Mouse (Mus musculus) inflammation-experienced regulatory T-cells, adult 16 weeks (primary cell): ENCODE results near the gene Ldhc. TPM values are rescaled to one million over a fixed set of nuclear protein-coding genes. Genes with fewer than 3 reads are reported as not detected.

Source experiments
- polyA plus RNA-seq: library from polyadenylated mRNA; unstranded; fragments of 100-300 nt; shearing (Covaris generic); gene quantifications from one replicate; pipeline ENCODE4 v1.2.1, GENCODE M21; 2017

Gene Ldhc
- not detected for polyA plus RNA-seq

GRCm38 (mm10) chr7:46860996-46861395 lies at the start of gene Ldhc:
Ldhc (plus strand) TSS chr7:46861203.

GRCm38 (mm10) chr7:46840787-46841525 lies 20.0 kb upstream of the Ldhc start, which contains the start of gene Ldha:
Ldha (plus strand) TSS chr7:46841475.

GRCm38 (mm10) chr7:46919551-46920176 lies 58.7 kb downstream of the Ldhc start, which contains the start of gene Tsg101:
Tsg101 (minus strand) TSS chr7:46919969.

Other genes with a start within 250 kb of the Ldhc start
- 22.1 TPM for gene Sergef, start 221.4 kb upstream of the Ldhc start, polyA plus RNA-seq
- gene Tph1, start 188.7 kb upstream of the Ldhc start, polyA plus RNA-seq, result not detected
- gene Saal1, start 150.5 kb upstream of the Ldhc start, polyA plus RNA-seq, result 23.4 TPM
- gene Saa3, start 145.5 kb upstream of the Ldhc start, polyA plus RNA-seq, result not detected
- not detected for gene Saa4, start 128.6 kb upstream of the Ldhc start, polyA plus RNA-seq
- not detected for gene Saa1, start 118.2 kb upstream of the Ldhc start, polyA plus RNA-seq
- gene Saa2, start 109.4 kb upstream of the Ldhc start, polyA plus RNA-seq, result not detected
- gene Hps5, start 65.1 kb upstream of the Ldhc start, polyA plus RNA-seq, result 37.9 TPM
- gene Gtf2h1, start 65.1 kb upstream of the Ldhc start, polyA plus RNA-seq, result 50.6 TPM
- 1,236 TPM for gene Ldha, start 19.7 kb upstream of the Ldhc start, polyA plus RNA-seq
- gene Tsg101, start 58.8 kb downstream of the Ldhc start, polyA plus RNA-seq, result 158 TPM
- gene Uevld, start 97.3 kb downstream of the Ldhc start, polyA plus RNA-seq, result 9.8 TPM
- gene Gm9999, start 122.4 kb downstream of the Ldhc start, polyA plus RNA-seq, result not detected
- gene Spty2d1, start 147.2 kb downstream of the Ldhc start, polyA plus RNA-seq, result 54.6 TPM
- gene Tmem86a, start 189.4 kb downstream of the Ldhc start, polyA plus RNA-seq, result 9.9 TPM